Mouse (Mus musculus): ENCODE data around the gene Hspa12b. TPM values are rescaled to one million over a fixed set of nuclear protein-coding genes. Genes with fewer than 3 reads are reported as not detected.

The Hspa12b gene
- polyA plus RNA-seq, 1 experiment from 2014 or later = 0.17 TPM

DNA sequence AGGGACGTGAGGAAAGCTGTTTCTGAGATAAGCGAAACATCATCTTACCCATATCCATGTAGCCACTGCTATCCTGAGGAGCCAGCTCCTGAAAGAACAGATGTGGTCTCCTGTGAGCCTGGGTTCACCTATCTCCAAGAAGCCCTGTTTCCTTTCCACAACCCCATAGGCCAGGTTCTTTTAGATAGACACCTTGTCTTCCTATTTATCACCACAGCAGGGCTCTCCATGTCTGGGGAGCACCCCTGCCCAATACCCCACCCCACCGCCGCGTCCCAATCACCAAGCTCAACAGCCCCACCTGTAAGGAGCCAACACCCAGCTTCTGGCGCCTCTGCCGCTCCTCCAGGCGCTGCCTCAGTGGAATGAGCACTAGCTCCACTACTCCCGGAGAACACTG, 45.2 kb downstream of the Hspa12b start:
- Histone ChIP-seq H3K79me2 (ENCODE audit: inconsistent target) (peaks cover 9% of the 10 kb centered on the region), H3K4me3 (ENCODE audit: inconsistent target) (no peak overlapping the region), H3K27ac (no peak overlapping the region), H3K36me3 (ENCODE audit: inconsistent target) (no peaks in the 10 kb centered on the region; the same call in 1 of the 2 replicates)
- 79% methylated on average over 9 of the region's 9 CpGs for WGBS (ENCODE audit: missing documents)

DNA sequence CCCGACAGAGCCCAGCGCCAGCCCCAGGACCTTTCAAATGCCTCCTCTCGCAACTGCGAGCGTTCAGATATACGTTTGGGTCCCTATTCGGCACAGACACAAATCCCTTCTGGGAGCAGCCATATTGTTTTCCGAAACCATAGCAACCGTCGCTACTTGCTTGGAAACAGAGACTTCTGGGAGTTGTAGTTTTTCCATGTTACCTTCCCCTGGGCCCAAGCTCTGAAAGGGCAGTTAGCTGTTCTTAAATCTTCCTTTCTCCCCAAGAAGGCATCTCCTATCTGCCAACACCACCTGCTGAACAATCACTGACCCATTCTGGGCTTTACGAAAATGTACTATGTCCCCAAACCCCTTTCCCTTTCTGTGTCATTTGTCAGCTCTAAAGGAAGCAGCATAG, 47.6 kb downstream of the Hspa12b start:
- WGBS (ENCODE audit: missing documents) = 9% methylated on average over 11 of the region's 11 CpGs
- H3K79me2 ChIP-seq (ENCODE audit: inconsistent target) = peaks cover 32% of the 10 kb centered on the region
- H3K36me3 ChIP-seq (ENCODE audit: inconsistent target) = peaks cover 5% of the 10 kb centered on the region; the same call in 1 of the 2 replicates
- H3K4me3 ChIP-seq (ENCODE audit: inconsistent target) = no peak overlapping the region; the same call in 1 of the 2 replicates
- no peak overlapping the region for H3K27ac ChIP-seq

DNA sequence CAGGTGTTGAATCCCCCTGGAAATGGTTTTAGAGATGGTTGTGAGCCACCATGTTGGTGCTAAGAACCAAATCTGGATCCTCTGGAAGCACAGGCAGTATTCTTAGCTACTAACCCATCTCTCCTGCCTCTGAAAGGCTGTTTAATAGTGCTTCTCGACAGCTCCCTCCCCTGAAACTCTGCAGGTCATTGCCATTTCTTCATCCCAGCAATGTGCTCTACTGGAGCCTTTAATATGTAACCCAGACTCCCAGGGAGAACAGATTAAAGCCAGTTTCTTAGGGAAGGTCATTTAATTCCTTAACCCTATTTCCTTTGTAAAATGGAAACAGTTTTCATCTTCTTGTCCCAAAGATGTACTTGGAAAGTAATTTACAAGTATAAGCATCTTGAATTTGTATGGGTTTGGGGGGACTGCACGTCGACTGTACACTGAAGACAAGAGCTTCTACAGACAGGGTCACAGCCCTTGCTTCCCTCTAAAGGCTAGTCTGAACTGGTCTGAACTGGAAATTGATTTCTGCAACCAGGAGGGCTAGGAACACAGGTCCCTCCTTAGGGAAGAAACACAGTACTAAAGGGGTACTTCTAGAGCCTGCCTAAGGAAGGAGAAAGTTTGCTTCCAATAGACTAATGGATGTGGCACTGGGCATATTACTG, 48.3 kb downstream of the Hspa12b start:
- peaks cover 5% of the 10 kb centered on the region; the same call in 1 of the 2 replicates for H3K36me3 ChIP-seq (ENCODE audit: inconsistent target)
- peaks cover 35% of the 10 kb centered on the region for H3K79me2 ChIP-seq (ENCODE audit: inconsistent target)
- no peak overlapping the region for H3K4me3 ChIP-seq (ENCODE audit: inconsistent target)
- H3K27ac ChIP-seq = no peak overlapping the region
- 69% methylated on average over 3 of the region's 3 CpGs for WGBS (ENCODE audit: missing documents)

DNA sequence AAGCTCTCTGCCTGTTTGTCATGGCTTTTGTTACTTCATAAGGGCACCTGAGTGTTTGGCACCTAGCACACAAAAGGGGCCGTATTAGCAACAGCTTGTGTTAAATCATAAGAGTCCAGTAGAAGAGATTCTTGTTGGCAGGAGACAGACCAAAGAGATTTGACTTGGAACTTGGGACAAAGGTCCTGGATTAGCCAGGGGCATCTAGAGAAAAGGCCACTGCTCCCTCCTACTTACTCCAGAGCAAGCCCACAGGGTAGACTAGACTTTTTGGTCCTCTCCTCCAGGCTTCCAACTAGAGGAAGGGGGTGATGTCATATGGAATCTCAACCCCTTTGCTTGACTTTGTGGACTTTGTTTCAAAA, 48.8 kb downstream of the Hspa12b start:
- 91% methylated on average over 1 of the region's 1 CpGs for WGBS (ENCODE audit: missing documents)
- H3K4me3 ChIP-seq (ENCODE audit: inconsistent target) = no peak overlapping the region
- peaks cover 5% of the 10 kb centered on the region; the same call in 1 of the 2 replicates for H3K36me3 ChIP-seq (ENCODE audit: inconsistent target)
- peaks cover 37% of the 10 kb centered on the region for H3K79me2 ChIP-seq (ENCODE audit: inconsistent target)
- no peak overlapping the region for H3K27ac ChIP-seq

DNA sequence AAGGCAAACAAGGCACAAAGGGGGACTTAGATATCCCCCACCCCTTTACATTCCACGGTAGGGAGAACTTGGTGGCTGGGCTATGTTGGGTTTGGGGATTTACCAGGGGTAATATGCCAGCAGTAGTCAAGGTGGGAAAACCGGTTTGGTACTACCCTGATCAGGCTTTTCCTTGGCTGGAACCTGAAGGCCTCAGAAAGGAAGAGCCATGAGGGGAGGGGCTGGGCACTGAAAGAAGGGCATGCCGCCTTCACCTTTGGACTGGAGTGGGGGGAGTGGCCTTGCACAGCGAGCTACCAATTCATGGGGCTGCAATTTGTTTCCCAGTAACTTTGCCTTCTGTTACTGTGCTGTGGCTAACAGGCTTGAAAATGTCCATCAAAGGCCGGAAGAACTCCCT, 49.4 kb downstream of the Hspa12b start:
- no peak overlapping the region for H3K27ac ChIP-seq
- H3K36me3 ChIP-seq (ENCODE audit: inconsistent target) = peaks cover 5% of the 10 kb centered on the region; the same call in 1 of the 2 replicates
- H3K79me2 ChIP-seq (ENCODE audit: inconsistent target) = peaks cover 37% of the 10 kb centered on the region
- no peak overlapping the region for H3K4me3 ChIP-seq (ENCODE audit: inconsistent target)
- WGBS (ENCODE audit: missing documents) = 83% methylated on average over 5 of the region's 5 CpGs

DNA sequence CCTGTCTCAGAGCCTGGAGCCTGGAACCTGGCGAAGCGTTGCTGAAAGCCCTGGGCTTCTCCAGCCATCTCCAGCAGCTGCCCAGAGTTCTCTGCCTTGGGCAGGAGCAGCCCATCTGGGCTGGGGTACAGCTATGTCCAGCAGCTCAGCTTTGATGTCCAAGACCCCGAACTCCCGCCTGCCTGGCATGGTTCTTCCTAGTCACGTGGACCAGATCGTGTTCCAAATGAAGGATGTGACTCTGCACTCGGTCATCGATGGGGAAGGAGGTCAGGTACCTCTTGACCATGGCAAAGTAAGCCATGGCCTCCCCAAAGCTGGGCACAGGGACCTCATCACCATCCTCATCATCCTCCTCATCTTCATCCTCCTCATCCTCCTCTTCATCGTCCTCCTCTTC, 50.9 kb downstream of the Hspa12b start:
- peaks cover 5% of the 10 kb centered on the region; the same call in 1 of the 2 replicates for H3K36me3 ChIP-seq (ENCODE audit: inconsistent target)
- WGBS (ENCODE audit: missing documents) = 88% methylated on average over 9 of the region's 9 CpGs
- no peak overlapping the region for H3K27ac ChIP-seq
- peaks cover 37% of the 10 kb centered on the region for H3K79me2 ChIP-seq (ENCODE audit: inconsistent target)
- peak overlapping the region; percentile 61 for H3K4me3 ChIP-seq (ENCODE audit: inconsistent target)

DNA sequence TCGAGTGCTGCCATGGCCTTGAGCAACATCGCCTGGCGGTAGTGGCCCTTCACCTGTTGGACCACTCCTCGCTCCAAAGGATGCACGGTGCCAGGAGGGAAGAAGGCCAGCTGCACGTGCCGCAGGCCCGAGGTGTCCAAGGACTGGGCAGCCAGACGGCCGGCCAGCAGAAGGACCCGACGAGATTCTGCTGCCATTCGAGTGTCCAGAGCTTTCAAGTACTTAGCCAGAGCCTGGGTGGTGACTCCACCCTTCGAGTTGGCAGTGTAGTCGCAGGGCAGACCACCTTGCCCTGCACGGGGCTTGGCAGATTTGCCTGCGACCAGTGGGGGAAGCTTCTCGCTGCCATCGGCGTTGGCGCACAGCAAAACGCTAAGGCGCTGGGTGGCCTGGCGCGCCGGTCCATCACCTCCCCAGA, 51.8 kb downstream of the Hspa12b start:
- Histone ChIP-seq H3K79me2 (ENCODE audit: inconsistent target) (peaks cover 37% of the 10 kb centered on the region), H3K4me3 (ENCODE audit: inconsistent target) (peak overlapping the region; percentile 61), H3K36me3 (ENCODE audit: inconsistent target) (peaks cover 5% of the 10 kb centered on the region; the same call in 1 of the 2 replicates), H3K27ac (peak overlapping the region; percentile 25; the same call in 1 of the 2 replicates)
- WGBS (ENCODE audit: missing documents) = 47% methylated on average over 25 of the region's 26 CpGs

DNA sequence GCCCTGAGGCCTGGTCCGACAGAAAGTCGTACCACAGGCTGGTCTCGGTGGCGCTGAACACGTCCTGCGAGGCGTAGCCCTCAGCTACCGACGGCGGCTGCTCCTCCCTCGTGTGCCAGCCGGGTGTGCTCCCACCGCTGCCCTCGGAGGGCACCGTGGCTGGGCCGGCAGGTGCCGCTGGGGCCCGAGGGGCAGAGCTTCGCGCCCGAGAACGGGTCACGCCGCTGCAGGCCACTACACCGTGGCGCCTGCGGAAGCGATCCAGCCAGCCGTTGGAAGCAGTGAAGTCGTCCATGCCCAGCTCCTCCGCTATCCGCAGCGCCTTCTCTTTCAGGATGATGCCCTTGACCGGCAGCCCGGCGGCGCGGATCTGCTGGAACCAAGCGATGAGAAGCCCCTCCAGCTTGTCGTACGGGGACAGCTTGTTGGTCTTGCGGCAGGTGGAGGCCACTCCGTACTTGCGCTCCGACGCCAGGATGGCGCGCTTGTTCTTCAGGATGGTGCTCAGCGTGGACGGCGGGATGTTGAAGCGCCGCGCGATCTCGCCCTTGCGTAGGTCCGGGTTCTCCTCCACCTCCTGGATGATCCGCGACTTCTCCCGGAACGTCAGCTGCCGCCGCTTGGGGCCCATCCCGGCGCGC, 52.3 kb downstream of the Hspa12b start:
- WGBS (ENCODE audit: missing documents) = under 1% methylated on average over 65 of the region's 67 CpGs
- Histone ChIP-seq H3K27ac (peak overlapping the region; percentile 73), H3K79me2 (ENCODE audit: inconsistent target) (peaks cover 37% of the 10 kb centered on the region), H3K4me3 (ENCODE audit: inconsistent target) (peak overlapping the region; percentile 61), H3K36me3 (ENCODE audit: inconsistent target) (peaks cover 5% of the 10 kb centered on the region; the same call in 1 of the 2 replicates)

DNA sequence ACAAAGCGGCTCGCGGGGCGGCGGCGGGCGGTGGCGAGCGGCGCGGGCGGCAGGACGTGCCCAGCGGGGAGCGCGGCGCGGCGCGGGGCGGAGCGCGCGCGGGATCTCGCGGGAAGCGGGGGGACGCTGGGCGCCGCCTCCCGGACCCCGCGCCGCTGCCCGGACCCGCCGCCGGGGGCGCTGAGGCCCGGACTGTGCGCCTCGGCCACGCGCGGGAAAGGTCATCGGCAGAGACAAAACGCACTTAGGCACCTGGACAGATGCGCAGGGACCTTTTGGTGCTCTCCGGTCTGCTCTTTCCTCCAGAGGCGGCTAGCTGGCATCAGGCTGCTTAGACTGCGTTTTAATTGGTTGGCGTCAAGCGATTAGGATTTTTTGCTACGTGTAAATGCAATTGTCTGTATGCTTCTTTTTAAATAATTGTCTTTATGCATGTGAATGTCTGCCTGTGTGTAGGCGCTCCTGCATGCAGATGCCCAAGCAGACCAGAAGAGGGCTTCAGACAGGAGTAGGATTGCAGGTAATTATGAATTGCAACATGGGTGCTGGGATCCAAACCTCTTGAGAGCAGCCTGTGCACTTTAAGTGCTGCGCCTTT, 53.0 kb downstream of the Hspa12b start, which contains the start of gene Cenpb:
Cenpb (minus strand) TSS at position 78 of the 598 bp plus-strand sequence.
- Histone ChIP-seq H3K79me2 (ENCODE audit: inconsistent target) (peaks cover 37% of the 10 kb centered on the region), H3K36me3 (ENCODE audit: inconsistent target) (peaks cover 5% of the 10 kb centered on the region; the same call in 1 of the 2 replicates), H3K27ac (peak within 1 kb of the TSS; percentile 73), H3K4me3 (ENCODE audit: inconsistent target) (peak within 1 kb of the TSS; percentile 61)
- 2% methylated on average over 52 of the region's 57 CpGs for WGBS (ENCODE audit: missing documents)

DNA sequence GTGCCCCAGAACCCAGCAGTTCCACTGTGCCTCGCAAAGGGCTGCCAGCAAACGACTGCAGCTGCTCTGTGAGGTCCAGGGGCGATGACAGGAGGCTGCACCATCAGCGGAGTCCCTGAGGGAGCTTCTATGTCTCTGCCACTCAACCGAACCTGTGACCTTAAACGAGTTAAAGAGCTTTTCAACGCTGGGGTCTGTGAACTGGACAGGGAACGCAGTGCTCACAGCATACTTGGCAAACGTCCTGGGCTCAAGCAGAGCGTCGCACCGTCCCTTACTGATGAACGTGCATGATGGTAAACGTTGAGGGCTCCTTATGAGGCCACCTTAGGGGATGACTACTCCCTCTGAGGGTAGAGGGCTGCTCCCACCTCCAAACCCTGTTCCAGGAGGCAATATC, 59.3 kb downstream of the Hspa12b start:
- Histone ChIP-seq H3K36me3 (ENCODE audit: inconsistent target) (no peaks in the 10 kb centered on the region), H3K79me2 (ENCODE audit: inconsistent target) (peaks cover 23% of the 10 kb centered on the region), H3K4me3 (ENCODE audit: inconsistent target) (peak overlapping the region; percentile 70), H3K27ac (peak overlapping the region; percentile 38; the same call in 1 of the 2 replicates)
- 12% methylated on average over 14 of the region's 14 CpGs for WGBS (ENCODE audit: missing documents)

DNA sequence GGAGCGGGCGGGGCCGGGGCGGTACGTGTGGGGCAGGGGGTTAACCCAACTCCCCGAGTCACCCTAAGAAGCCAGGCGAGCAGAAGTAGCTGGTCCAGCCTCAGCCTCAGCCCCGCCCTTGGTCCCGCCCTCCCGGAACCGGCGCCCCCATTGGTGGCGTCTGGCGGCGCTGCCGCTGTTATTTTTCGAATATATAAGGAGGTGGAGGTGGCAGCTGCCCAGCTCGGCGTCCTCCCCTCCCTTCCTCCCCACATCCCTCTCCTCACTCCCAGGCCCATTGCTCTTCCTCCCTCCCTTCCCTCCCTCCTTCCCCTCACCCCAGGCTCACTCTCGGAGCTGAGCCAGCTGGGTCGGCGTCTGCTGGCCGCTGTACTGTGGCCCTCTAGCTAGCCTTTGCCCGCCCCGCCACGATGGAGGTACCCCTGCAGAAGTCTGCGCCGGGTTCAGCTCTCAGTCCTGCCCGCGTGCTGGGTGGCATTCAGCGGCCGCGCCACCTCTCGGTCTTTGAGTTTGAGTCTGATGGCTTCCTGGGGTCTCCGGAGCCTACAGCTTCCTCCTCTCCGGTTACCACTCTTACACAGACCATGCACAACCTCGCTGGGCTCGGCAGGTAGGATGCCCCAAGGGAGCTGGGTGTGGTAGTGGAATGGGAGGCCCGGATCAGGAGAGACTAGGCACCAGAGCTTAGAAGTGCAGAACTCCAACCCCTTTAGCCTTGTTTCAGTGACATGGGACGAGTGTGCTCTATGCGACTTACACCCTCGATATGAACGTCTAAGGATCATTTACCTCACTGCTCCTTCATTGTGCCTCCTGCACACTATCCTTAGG, 59.9 kb downstream of the Hspa12b start, which contains the start of the genes Cdc25b and Spef1:
Cdc25b (plus strand) TSS at position 179 of the 831 bp plus-strand sequence.
Spef1 (minus strand) TSS at position 512 of the 831 bp plus-strand sequence.
- H3K79me2 ChIP-seq (ENCODE audit: inconsistent target) = peaks cover 23% of the 10 kb centered on the region
- H3K27ac ChIP-seq = peak within 1 kb of the TSS; percentile 68
- H3K4me3 ChIP-seq (ENCODE audit: inconsistent target) = peak within 1 kb of the TSS; percentile 70
- WGBS (ENCODE audit: missing documents) = 2% methylated on average over 40 of the region's 43 CpGs
- H3K36me3 ChIP-seq (ENCODE audit: inconsistent target) = no peaks in the 10 kb centered on the region

DNA sequence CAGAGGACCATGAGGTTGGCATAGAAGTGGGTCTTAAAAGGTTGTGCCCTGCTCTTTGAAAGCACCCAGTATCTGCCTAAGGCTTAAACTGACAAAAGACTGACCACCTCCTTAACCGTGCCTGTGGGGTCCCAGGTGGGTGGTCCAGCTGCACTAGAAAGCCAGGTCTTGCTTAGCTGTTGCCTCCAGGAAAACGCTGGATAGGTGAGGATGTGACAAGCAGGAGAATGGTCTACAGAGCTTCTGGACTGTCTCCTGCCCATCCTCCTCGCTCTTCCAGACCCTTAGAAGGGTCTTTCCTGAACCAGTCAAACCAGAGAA, 60.5 kb downstream of the Hspa12b start:
- Histone ChIP-seq H3K36me3 (ENCODE audit: inconsistent target) (no peaks in the 10 kb centered on the region; the same call in 1 of the 2 replicates), H3K27ac (peak overlapping the region; percentile 68), H3K4me3 (ENCODE audit: inconsistent target) (peak overlapping the region; percentile 70), H3K79me2 (ENCODE audit: inconsistent target) (peaks cover 23% of the 10 kb centered on the region)
- WGBS (ENCODE audit: missing documents) = 67% methylated on average over 3 of the region's 3 CpGs

DNA sequence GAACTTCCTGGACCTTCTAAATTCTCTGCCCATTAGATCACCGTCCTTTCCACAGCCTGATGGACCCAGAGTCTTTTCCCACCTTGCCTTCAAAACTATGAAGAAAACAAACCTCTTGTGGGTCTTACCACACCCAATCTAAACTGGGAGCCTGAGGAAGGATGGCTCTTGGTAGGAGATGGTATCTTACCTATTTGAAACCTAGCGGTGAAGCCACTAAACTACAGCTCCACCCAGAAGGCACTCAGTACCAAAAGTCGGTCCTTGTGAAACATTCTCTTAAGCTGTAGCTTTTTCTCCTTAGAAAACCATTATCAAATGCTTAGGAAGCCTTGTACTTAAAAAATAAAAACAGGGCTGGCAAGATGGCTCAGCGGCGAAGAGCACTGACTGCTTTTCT, 61.2 kb downstream of the Hspa12b start:
- WGBS (ENCODE audit: missing documents) = 98% methylated on average over 5 of the region's 5 CpGs
- peaks cover 23% of the 10 kb centered on the region for H3K79me2 ChIP-seq (ENCODE audit: inconsistent target)
- peak overlapping the region; percentile 70; the same call in 1 of the 2 replicates for H3K4me3 ChIP-seq (ENCODE audit: inconsistent target)
- peaks cover 6% of the 10 kb centered on the region; the same call in 1 of the 2 replicates for H3K36me3 ChIP-seq (ENCODE audit: inconsistent target)
- no peak overlapping the region for H3K27ac ChIP-seq
